Mouse (Mus musculus): Measurements from ENCODE around the gene Safb2. TPM values are rescaled to one million over a fixed set of nuclear protein-coding genes. Genes with fewer than 3 reads are reported as not detected.

The Safb2 gene
- polyA plus RNA-seq, 1 experiment: 164 TPM

DNA sequence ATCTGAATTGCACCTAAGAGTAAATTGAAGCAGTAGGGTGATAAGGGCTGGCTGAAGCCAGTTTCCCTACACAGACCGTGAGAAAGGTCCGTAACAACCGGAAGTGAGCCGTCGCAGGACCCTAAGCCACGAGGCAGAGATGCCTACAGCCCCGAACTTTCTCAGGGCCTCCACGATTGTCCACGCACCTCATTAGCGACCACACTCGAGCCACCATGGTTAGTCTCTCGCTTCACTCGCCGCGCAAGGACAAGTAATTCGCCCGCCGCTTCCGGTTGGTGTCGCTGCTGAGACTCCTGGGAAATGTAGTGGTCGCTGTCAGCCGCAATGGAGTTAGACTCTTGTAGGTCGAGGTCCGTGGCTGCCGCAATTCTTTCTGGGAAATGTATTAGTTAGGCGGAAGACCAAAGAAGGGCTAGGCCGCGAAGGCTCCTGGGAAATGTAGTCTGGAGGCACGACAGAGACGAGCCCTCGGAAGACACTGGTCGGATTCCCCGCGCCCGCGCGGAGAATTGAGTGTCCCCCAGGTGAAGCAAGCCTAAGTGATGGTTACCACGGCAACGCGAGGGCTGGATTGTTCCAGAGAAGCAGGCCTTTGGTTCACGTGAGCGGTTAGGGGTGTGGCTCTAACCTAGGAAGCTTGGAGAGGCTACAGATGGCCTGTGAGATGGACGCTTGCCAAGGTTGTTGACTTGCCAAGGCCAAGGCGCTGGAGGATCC is 25.2 kb upstream of the Safb2 start, which contains the start of gene 2410015M20Rik:
TSS of gene 2410015M20Rik (minus strand) at position 320 of the 720 bp plus-strand sequence.
- TF ChIP-seq CTCF (IDR thresholded peaks at IDR 0.05; ENCODE audit: low read depth, low read length) (no peak), POLR2A (IDR thresholded peaks at IDR 0.05; ENCODE audit: borderline replicate concordance, low read depth, low read length) (no peak)
- H3K4me1 ChIP-seq (ENCODE audit: control insufficient read depth, insufficient read depth, low read length): peaks cover 19% of the 10 kb centered on the region

DNA sequence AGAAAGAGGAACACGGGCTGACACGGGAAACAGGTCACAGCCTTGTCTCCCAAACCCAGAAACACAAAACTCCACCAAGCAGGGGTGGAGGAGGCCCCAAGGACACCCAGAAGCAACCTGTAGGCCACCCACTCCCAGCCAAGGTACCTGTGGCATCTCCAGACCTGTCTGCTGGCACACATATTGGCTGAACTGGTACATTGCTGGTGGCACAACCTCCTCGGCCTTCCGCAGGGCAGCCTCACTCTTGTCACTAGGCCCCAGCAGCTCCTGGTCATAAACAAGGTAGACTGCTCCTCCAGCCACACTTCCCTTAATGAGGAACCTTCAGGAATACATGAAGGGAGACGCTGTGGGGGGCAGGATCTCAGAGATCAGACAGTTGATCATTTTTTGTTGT is 24.3 kb upstream of the Safb2 start:
- Histone ChIP-seq H3K4me3 (ENCODE audit: insufficient read depth, low read length) (peak overlapping the region; percentile 76), H3K27ac (ENCODE audit: insufficient read depth, low read depth, low read length) (no peak overlapping the region; the same call in 1 of the 2 replicates), H3K4me1 (ENCODE audit: control insufficient read depth, insufficient read depth, low read length) (peaks cover 19% of the 10 kb centered on the region)
- TF ChIP-seq CTCF (IDR thresholded peaks at IDR 0.05; ENCODE audit: low read depth, low read length) (no peak), POLR2A (IDR thresholded peaks at IDR 0.05; ENCODE audit: borderline replicate concordance, low read depth, low read length) (no peak)

More for the DNA sequence above, 25.2 kb upstream of the Safb2 start, which contains the start of gene 2410015M20Rik:
- Histone ChIP-seq H3K4me3 (ENCODE audit: insufficient read depth, low read length) (peak within 1 kb of the TSS; percentile 76), H3K27ac (ENCODE audit: insufficient read depth, low read depth, low read length) (peak within 1 kb of the TSS; percentile 64)

DNA sequence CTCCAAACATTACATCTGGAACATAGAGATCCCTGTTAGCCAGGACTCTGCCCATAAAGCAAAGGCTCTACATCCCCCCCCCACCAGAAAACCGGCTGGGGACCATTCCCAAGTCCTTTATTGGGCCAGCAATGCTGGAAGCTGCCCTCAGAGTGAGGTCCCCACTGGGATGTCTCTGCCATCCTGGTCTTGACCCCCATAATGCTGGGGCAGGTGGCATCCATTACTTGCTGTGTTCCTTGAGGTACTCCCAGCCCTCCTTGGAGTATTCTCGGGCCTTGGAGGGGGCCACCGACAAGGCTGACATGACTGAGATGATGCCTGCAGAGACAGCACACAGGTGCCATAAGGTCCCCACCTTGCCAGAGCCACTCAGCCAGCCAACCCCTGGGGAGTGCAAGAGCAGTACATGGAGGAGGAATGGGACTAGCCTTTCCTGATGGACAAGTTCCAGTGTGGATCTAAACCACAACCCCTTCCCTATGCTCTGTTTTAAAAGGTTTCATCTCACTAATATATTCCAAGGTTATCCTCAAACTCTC is 23.2 kb upstream of the Safb2 start:
- Histone ChIP-seq H3K4me1 (ENCODE audit: control insufficient read depth, insufficient read depth, low read length) (peaks cover 19% of the 10 kb centered on the region), H3K4me3 (ENCODE audit: insufficient read depth, low read length) (no peak overlapping the region)
- TF ChIP-seq POLR2A (IDR thresholded peaks at IDR 0.05; ENCODE audit: borderline replicate concordance, low read depth, low read length): no peak
- no peak for TF ChIP-seq CTCF (IDR thresholded peaks at IDR 0.05; ENCODE audit: low read depth, low read length)

DNA sequence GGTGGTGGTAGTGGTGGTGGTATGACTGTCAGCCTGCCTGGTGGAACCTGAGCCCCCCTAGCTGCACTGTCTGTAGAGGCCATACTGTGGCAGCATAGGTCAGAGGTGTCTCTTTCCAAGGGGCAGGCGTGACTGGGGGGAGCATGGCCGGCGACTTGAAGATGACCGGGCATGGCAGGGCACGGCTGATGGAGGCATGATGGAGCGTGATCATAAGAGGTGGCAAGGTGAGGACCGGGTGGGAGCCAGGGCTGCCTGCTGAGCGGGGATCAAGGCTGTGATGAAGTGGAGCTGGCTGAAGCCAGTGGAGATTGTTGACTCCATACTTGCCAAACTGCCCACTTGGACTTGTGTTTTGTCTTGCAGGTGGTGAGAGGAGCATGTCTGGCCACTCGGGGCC is 21.0 kb upstream of the Safb2 start:
- peaks cover 2% of the 10 kb centered on the region for H3K4me1 ChIP-seq (ENCODE audit: control insufficient read depth, insufficient read depth, low read length)
- no peak for TF ChIP-seq POLR2A (IDR thresholded peaks at IDR 0.05; ENCODE audit: borderline replicate concordance, low read depth, low read length)
- TF ChIP-seq CTCF (IDR thresholded peaks at IDR 0.05; ENCODE audit: low read depth, low read length): no peak
- no peak overlapping the region for H3K4me3 ChIP-seq (ENCODE audit: insufficient read depth, low read length)
- no peak overlapping the region for H3K27ac ChIP-seq (ENCODE audit: insufficient read depth, low read depth, low read length)

More for the DNA sequence above, 23.2 kb upstream of the Safb2 start:
- no peak overlapping the region for H3K27ac ChIP-seq (ENCODE audit: insufficient read depth, low read depth, low read length)

DNA sequence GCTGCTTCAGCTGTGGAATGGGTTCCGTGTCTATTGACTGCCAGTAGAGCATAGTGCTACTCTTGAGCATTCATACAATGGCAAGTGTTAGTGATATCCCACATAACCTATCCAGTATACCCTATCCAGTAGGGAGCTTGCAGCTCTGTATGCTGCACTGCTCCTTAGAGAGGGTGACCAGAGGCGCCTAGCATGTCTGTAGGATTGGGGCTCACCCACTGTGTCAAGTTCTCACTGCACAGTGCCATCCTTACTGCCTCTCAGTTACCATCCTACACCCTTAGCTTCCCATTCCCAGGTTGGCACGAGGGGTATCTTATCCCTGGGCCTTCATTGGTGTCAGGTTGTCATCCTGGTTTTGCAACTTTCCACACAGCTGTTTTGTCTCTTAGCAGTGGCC is 20.0 kb upstream of the Safb2 start:
- no peak overlapping the region for H3K4me3 ChIP-seq (ENCODE audit: insufficient read depth, low read length)
- no peak overlapping the region for H3K27ac ChIP-seq (ENCODE audit: insufficient read depth, low read depth, low read length)
- TF ChIP-seq CTCF (IDR thresholded peaks at IDR 0.05; ENCODE audit: low read depth, low read length): no peak
- no peak for TF ChIP-seq POLR2A (IDR thresholded peaks at IDR 0.05; ENCODE audit: borderline replicate concordance, low read depth, low read length)
- no peaks in the 10 kb centered on the region; the same call in 1 of the 2 replicates for H3K4me1 ChIP-seq (ENCODE audit: control insufficient read depth, insufficient read depth, low read length)

DNA sequence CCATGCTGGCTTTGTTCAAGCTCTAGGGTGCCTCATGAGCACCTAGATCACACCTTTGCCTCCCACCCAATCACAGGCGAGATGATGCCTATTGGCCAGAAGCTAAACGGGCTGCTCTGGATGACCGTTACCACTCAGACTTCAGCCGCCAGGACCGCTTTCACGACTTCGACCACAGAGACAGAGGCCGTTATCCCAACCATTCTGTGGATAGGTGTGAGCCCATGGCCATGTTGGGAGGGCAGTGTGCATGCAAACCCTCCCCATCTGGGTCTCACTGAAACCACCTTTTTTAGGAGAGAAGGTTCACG is 19.6 kb upstream of the Safb2 start:
- Histone ChIP-seq H3K27ac (ENCODE audit: insufficient read depth, low read depth, low read length) (no peak overlapping the region), H3K4me3 (ENCODE audit: insufficient read depth, low read length) (no peak overlapping the region)
- TF ChIP-seq POLR2A (IDR thresholded peaks at IDR 0.05; ENCODE audit: borderline replicate concordance, low read depth, low read length): no peak
- TF ChIP-seq CTCF (IDR thresholded peaks at IDR 0.05; ENCODE audit: low read depth, low read length): no peak

DNA sequence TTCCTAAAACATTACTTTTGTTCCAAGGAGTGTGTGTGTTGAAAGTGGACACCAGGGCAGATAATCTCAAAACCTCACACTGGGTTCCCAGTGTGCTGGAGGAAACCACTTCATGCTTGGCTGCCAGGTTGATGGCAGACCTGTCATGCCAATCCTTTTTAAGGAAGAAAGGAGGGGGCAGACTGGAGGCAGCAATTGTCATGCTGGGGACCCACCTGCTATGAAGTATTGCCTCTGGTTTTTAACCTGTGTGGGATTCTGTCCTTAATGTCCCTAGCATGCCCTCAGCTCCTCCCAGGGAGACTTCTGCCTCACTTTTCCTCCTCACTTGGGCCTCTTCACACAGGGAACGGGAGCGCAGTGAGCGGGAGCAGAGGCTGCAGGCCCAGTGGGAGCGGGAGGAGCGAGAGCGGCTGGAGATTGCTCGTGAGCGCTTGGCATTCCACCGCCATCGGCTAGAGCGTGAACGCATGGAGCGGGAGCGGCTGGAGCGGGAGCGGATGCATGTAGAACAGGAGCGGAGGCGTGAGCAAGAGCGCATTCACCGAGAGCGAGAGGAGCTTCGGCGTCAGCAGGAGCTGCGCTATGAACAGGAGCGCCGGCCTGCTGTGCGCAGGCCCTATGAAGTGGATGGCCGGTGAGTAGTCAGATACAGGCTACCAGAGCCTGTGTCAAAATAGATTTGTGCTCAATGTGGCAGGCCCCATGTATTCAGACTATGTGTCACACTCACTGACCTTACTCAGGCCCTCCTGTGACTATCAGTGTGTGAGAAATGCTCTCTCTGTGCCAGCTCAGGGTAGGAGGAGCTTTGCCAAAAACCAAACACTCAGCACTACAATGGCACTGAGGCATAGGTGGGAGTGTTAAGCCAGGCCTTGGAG is 19.0 kb upstream of the Safb2 start:
- Histone ChIP-seq H3K27ac (ENCODE audit: insufficient read depth, low read depth, low read length) (no peak overlapping the region), H3K4me3 (ENCODE audit: insufficient read depth, low read length) (no peak overlapping the region), H3K4me1 (ENCODE audit: control insufficient read depth, insufficient read depth, low read length) (no peaks in the 10 kb centered on the region; the same call in 1 of the 2 replicates)
- TF ChIP-seq POLR2A (IDR thresholded peaks at IDR 0.05; ENCODE audit: borderline replicate concordance, low read depth, low read length) (no peak), CTCF (IDR thresholded peaks at IDR 0.05; ENCODE audit: low read depth, low read length) (no peak)

More for the DNA sequence above, 19.6 kb upstream of the Safb2 start:
- H3K4me1 ChIP-seq (ENCODE audit: control insufficient read depth, insufficient read depth, low read length): no peaks in the 10 kb centered on the region; the same call in 1 of the 2 replicates

DNA sequence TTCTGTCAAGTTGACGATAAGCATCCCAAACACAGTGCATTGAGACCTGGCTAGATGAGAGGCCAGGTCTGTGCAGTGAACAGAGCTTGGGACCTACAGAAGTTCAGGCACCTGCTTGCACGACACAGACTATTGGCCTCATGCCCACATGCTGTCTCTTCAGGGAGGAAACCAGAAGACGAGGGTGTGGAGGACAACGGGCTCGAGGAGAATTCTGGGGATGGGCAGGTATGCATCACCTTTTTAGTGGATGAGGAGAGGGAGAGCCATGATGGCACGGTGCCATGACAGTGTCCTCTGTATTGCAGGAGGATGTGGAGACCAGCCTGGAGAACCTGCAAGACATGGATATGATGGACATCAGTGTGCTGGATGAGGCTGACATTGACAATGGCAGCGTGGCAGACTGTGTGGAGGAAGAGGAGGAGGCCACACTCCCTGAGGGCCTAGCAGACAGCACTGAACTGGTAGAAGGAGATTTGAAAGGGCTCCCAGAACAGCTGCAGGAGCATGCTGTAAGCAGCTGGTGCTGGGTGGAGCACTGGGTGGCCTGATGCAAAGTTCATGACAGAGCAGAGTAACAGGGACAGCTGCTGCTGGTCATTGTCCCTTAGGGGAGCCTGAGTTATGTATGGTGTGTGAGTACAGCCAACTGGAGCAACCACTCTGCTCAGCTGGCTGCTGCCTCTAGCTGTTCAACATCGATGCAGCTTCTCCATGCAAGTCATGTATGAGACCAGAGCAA is 9.3 kb upstream of the Safb2 start:
- no peak overlapping the region for H3K4me3 ChIP-seq (ENCODE audit: insufficient read depth, low read length)
- H3K27ac ChIP-seq (ENCODE audit: insufficient read depth, low read depth, low read length): no peak overlapping the region
- TF ChIP-seq POLR2A (IDR thresholded peaks at IDR 0.05; ENCODE audit: borderline replicate concordance, low read depth, low read length) (no peak), CTCF (IDR thresholded peaks at IDR 0.05; ENCODE audit: low read depth, low read length) (no peak)
- H3K4me1 ChIP-seq (ENCODE audit: control insufficient read depth, insufficient read depth, low read length): no peaks in the 10 kb centered on the region

DNA sequence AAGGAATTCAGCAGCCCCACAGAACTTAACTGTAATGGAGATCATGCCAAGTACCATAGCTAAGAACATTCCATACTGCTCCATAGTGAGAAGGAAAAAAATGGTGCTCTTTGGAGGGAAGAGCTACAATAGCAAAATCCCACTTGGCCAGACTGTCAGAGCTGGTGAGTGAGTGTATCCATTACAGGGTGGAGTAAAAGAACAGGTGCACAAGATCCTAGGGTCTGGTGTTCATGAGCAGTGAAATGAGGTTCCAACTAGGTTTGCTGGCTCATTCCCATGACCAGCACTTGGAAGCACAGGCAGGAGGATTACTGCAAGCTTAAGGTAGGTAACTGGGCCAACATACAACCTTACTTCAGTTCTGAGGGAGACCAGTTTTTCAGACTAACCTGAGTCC is 8.2 kb upstream of the Safb2 start:
- TF ChIP-seq POLR2A (IDR thresholded peaks at IDR 0.05; ENCODE audit: borderline replicate concordance, low read depth, low read length) (no peak), CTCF (IDR thresholded peaks at IDR 0.05; ENCODE audit: low read depth, low read length) (no peak)
- Histone ChIP-seq H3K4me3 (ENCODE audit: insufficient read depth, low read length) (no peak overlapping the region), H3K4me1 (ENCODE audit: control insufficient read depth, insufficient read depth, low read length) (no peaks in the 10 kb centered on the region), H3K27ac (ENCODE audit: insufficient read depth, low read depth, low read length) (no peak overlapping the region)
